Mouse (Mus musculus) stomach, postnatal 0 days (tissue): Measurements from ENCODE around the gene Cfap44.

Source experiments
- CTCF ChIP-seq: IDR thresholded peaks from 2 replicates; pipeline ENCODE4 v1.5.1; 2016; ENCODE audit warnings: antibody characterized with exemption, low read depth, mild to moderate bottlenecking, moderate library complexity
- EP300 ChIP-seq: optimal IDR thresholded peaks from 2 replicates; pipeline ENCODE3; 2016; ENCODE audit warnings: antibody characterized with exemption

DNA sequence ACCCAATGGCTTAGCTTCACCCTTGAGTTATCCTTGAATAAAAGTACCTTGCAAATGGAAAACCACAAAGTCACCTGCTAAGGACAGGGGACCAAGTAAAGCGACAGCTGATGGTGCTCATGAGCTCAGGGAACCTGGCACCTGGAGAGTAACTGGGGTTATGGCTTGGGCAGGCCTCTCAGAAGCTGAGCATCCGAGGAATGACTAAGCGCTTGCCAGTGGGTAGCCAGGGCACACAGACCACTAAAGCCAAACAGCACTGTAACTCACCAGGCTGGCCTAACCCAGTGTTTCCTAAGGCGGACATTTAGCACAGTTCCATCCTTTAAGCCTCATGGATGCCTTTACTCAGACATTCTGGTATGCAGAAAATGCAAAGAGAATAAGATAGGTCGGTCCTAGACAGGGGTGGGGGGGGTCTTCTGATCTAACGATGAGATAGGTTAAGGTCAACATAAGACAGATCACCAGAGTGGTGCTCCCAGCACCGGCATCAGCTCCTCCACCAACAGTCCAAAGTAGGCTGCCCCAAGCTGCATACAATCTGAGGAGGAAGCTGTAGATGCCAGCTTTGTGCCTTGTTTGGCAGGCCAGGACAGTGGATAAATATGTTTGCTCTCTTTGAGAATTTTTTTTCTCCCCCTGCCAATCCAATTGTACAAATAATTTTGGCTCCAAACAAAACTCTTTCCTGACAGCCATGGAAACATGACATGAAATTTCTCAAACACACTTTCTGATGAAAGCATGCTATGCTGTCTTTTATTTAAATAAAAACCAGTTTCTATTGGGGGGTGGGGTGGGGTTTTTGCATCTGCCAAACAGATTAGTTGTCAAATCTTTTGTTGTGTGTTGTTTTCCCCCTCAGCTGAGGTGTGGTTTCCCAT is 115.1 kb downstream of the Cfap44 start:
- TF ChIP-seq EP300 (no peak), CTCF (no peak)
